Mouse (Mus musculus): ENCODE measurements around the gene Pi4k2a.

DNA sequence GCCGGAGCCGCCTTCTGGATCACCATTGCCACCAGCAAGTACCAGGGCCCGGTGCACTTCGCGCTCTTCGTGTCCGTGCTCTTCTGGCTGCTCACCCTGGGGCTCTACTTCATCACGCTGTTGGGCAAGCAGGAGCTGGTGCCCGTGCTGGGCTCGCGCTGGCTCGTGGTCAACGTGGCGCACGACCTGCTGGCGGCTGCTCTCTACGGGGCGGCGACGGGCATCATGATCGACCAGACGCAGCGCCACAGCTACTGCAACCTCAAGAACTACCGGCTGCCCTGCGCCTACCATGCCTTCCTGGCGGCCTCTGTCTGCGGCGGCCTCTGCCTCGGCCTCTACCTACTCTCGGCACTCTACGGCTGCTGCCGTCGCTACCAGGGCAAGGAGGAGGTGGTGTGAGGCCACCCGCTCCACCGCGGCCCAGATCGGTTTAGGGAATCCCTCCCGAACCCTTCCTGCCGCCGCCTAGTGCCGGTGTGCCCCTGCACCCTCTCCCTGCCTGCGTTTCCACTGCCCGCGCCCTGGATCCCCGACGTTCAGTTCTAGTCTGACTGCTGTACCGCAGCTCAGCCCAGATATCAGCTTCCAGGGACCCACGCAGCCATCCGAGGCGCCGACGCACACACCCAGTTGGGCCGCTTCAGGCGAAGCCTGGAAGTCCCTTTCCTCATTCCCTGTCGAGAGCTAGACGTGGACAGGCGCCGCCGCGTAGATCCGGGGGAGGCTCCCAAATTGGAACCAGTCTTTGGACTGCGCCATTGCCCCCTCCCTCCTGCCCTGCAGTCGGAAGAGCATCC is 57.7 kb downstream of the Pi4k2a start:
- no peak for TF ChIP-seq CTCF (IDR thresholded peaks at IDR 0.05; ENCODE audit: low read depth)
- no peak for TF ChIP-seq EP300 (IDR thresholded peaks at IDR 0.05; ENCODE audit: low read depth)
